Mouse (Mus musculus): ENCODE measurements at regions not wholly inside any gene's neighbourhood (a gene's known extent, or its start where the extent isn't known, plus 50 kb on each side); places are given as distances from the start of the nearest gene placed in this dataset.

GRCm38 (mm10) chr17:47189770-47190169 lies 178.9 kb upstream of the Mrps10 start:
- TF ChIP-seq CTCF (conservative IDR thresholded peaks at IDR 0.05; ENCODE audit: insufficient read depth, insufficient read length, low read depth, low read length): no peak
- TF ChIP-seq POLR2A (IDR thresholded peaks at IDR 0.05; ENCODE audit: low read depth, low read length): no peak

Measured in kidney, adult 2 months (tissue).